Mouse (Mus musculus) adrenal gland, adult 2 months (tissue): Measurements from ENCODE around the gene Metap1d. TPM values are rescaled to one million over a fixed set of nuclear protein-coding genes. Genes with fewer than 3 reads are reported as not detected.

ENCODE experiments used
- DNase-seq: peaks from one replicate; pipeline ENCODE4 v3.0.0; 2021
- polyA plus RNA-seq: library from polyadenylated mRNA; depleted of rRNA; stranded (reverse); fragments of >200 nt; gene quantifications from 2 replicates; pipeline ENCODE4 v1.2.3, GENCODE M21; 2012; rRNA removed
- total RNA-seq, 2 experiments: library from RNA; stranded (reverse); gene quantifications; 2 replicates each; pipeline ENCODE4 v1.2.3; 2021

The Metap1d gene
- total and polyA plus RNA-seq, 3 experiments: 6.7 to 29.2 (median 28.7) TPM

- peak; percentile 44 for DNase-seq
These were observed 91.6 kb downstream of the Metap1d start for GRCm38 (mm10) chr2:71544391-71545285.

GRCm38 (mm10) chr2:71545401-71545881 lies 92.4 kb downstream of the Metap1d start:
- peak; percentile 27 for DNase-seq

GRCm38 (mm10) chr2:71545882-71546639 lies 93.0 kb downstream of the Metap1d start:
- peak; percentile 43 for DNase-seq

GRCm38 (mm10) chr2:71546640-71547071 lies 93.6 kb downstream of the Metap1d start, which contains the start of gene Dlx2:
Dlx2 (minus strand) TSS chr2:71546754.
- peak; percentile 25 for DNase-seq

- DNase-seq: peak; percentile 72
These were observed 94.8 kb downstream of the Metap1d start for GRCm38 (mm10) chr2:71547829-71548228.

- DNase-seq: no peak
These were observed 97.3 kb downstream of the Metap1d start for GRCm38 (mm10) chr2:71550330-71550729.

GRCm38 (mm10) chr2:71551704-71552103 lies 98.6 kb downstream of the Metap1d start:
- DNase-seq: no peak

GRCm38 (mm10) chr2:71556071-71556470 lies 103.0 kb downstream of the Metap1d start:
- DNase-seq: no peak

GRCm38 (mm10) chr2:71566466-71566865 lies 113.4 kb downstream of the Metap1d start:
- no peak for DNase-seq

GRCm38 (mm10) chr2:71573736-71574135 lies 120.7 kb downstream of the Metap1d start:
- DNase-seq: no peak

Other genes starting within 250 kb of the Metap1d start
- 100 to 1,000 TPM in 1 of 2 experiments, 10 to 100 TPM in 1; 93.0 to 102 TPM for gene Dync1i2, start 241.6 kb upstream of the Metap1d start, total RNA-seq
- 3.1 and 4.8 TPM in 2 replicates for gene Dync1i2, start 241.6 kb upstream of the Metap1d start, polyA plus RNA-seq
- 10 to 100 TPM; 60.7 to 74.1 TPM for gene Slc25a12, start 85.5 kb upstream of the Metap1d start, total RNA-seq
- gene Slc25a12, start 85.5 kb upstream of the Metap1d start, polyA plus RNA-seq: 32.8 and 46.3 TPM in 2 replicates
- gene Hat1, start 64.3 kb upstream of the Metap1d start, total RNA-seq: 10 to 100 TPM; 27.5 to 28.1 TPM
- gene Hat1, start 64.3 kb upstream of the Metap1d start, polyA plus RNA-seq: 0.62 and 0.66 TPM in 2 replicates
- under 1 TPM; 0.14 to 0.31 TPM for gene Dlx1, start 74.8 kb downstream of the Metap1d start, total RNA-seq
- 0.26 and 1.2 TPM in 2 replicates for gene Dlx1, start 74.8 kb downstream of the Metap1d start, polyA plus RNA-seq
- under 1 TPM; 0.26 to 0.28 TPM for gene Dlx2, start 93.5 kb downstream of the Metap1d start, total RNA-seq
- 0.54 and 0.80 TPM in 2 replicates for gene Dlx2, start 93.5 kb downstream of the Metap1d start, polyA plus RNA-seq